Mouse (Mus musculus) CH12.LX (cell line): Measurements from ENCODE around the gene Zbtb1. TPM values are rescaled to one million over a fixed set of nuclear protein-coding genes. Genes with fewer than 3 reads are reported as not detected.
A peak's percentile ranks its signal among the peaks of the same experiment; 100 is the strongest.

ENCODE experiments used
- DNase-seq: peaks from one replicate; pipeline ENCODE4 v3.0.0-alpha.2; 2013; ENCODE audit errors: extremely low read depth
- H3K27ac ChIP-seq: 2 replicates; pipeline ENCODE4 v1.5.1; 2012; ENCODE audit warnings: low read depth, mild to moderate bottlenecking, control low read depth, moderate library complexity; ENCODE audit not compliant: insufficient read depth
- H3K27me3 ChIP-seq: replicated peaks from 2 replicates; pipeline ENCODE3; 2012; ENCODE audit warnings: inconsistent platforms
- H3K36me3 ChIP-seq, 2 experiments: replicated peaks in 1 of 2; 2 replicates each; pipeline versions ENCODE3 to v1.6.1; 2012; ENCODE audit warnings: inconsistent platforms in 1 of 2, low read length in 1 of 2, mild to moderate bottlenecking in 1 of 2, mixed read lengths in 1 of 2, moderate library complexity in 1 of 2; ENCODE audit not compliant: control insufficient read depth in 1 of 2, insufficient read depth in 1 of 2
- H3K4me1 ChIP-seq, 2 experiments: 2 replicates each; pipeline ENCODE4 v1.6.1; 2012; ENCODE audit warnings: inconsistent platforms in 1 of 2, moderate library complexity in 1 of 2; ENCODE audit not compliant: insufficient read depth in 2 of 2, control insufficient read depth in 1 of 2
- H3K4me2 ChIP-seq: 2 replicates; pipeline ENCODE4 v1.6.1; 2012; ENCODE audit warnings: low read depth, mild to moderate bottlenecking, control low read depth; ENCODE audit not compliant: poor library complexity, insufficient read depth, severe bottlenecking
- H3K4me3 ChIP-seq, 3 experiments: fragments of 150-350 bp in 1 of 3; sonication (generic) in 1 of 3; replicated peaks in 1 of 3; 2 replicates each; pipeline versions ENCODE3 to v1.5.1; 2011 to 2012; ENCODE audit warnings: low read depth in 2 of 3, low read length in 2 of 3, mild to moderate bottlenecking in 2 of 3, moderate library complexity in 2 of 3, control low read depth in 1 of 3, improper control_type of control experiment in 1 of 3, inconsistent platforms in 1 of 3, mixed read lengths in 1 of 3; ENCODE audit not compliant: poor library complexity in 1 of 3
- H3K79me2 ChIP-seq: replicated peaks from 2 replicates; pipeline ENCODE4 v1.6.1; 2012; ENCODE audit warnings: mild to moderate bottlenecking, moderate library complexity; ENCODE audit not compliant: control insufficient read depth, poor library complexity, insufficient read depth, severe bottlenecking; ENCODE audit errors: extremely low read depth
- H3K9ac ChIP-seq: 2 replicates; pipeline ENCODE4 v1.6.1; 2012; ENCODE audit warnings: low read depth, mild to moderate bottlenecking, control low read depth, moderate library complexity; ENCODE audit not compliant: insufficient read depth
- H3K9me3 ChIP-seq: replicated peaks from 2 replicates; pipeline ENCODE3; 2012; ENCODE audit warnings: low read length, inconsistent platforms, mixed read lengths
- BHLHE40 ChIP-seq: IDR thresholded peaks from 2 replicates; pipeline ENCODE4 v1.6.1; 2011; ENCODE audit warnings: mild to moderate bottlenecking, low read depth, low read length, improper control_type of control experiment
- CHD1 ChIP-seq: IDR thresholded peaks from 2 replicates; pipeline ENCODE4 v1.6.1; 2012; ENCODE audit warnings: low read depth, low read length, improper control_type of control experiment, inconsistent platforms
- CHD2 ChIP-seq: IDR thresholded peaks from 2 replicates; pipeline ENCODE4 v1.6.1; 2011; ENCODE audit warnings: low read length, improper control_type of control experiment
- CTCF ChIP-seq, 2 experiments: IDR thresholded peaks in 1 of 2; conservative IDR thresholded peaks in 1 of 2; 2 replicates each; pipeline ENCODE4 v1.5.1; 2011 to 2012; ENCODE audit warnings: low read depth in 2 of 2, low read length in 2 of 2, improper control_type of control experiment in 1 of 2, inconsistent platforms in 1 of 2, mild to moderate bottlenecking in 1 of 2, moderate library complexity in 1 of 2
- E2F4 ChIP-seq: IDR thresholded peaks from 2 replicates; pipeline ENCODE4 v1.6.1; 2011; ENCODE audit warnings: low read depth, low read length, improper control_type of control experiment; ENCODE audit not compliant: insufficient replicate concordance
- ELF1 ChIP-seq: IDR thresholded peaks from 2 replicates; pipeline ENCODE4 v1.6.1; 2014; ENCODE audit warnings: low read depth, mild to moderate bottlenecking, inconsistent platforms, low read length, improper control_type of control experiment
- EP300 ChIP-seq: IDR thresholded peaks from 2 replicates; pipeline ENCODE4 v1.6.1; 2011; ENCODE audit warnings: low read length, improper control_type of control experiment
- ETS1 ChIP-seq: conservative IDR thresholded peaks from 2 replicates; pipeline ENCODE4 v1.6.1; 2012; ENCODE audit warnings: low read depth, mild to moderate bottlenecking, inconsistent platforms, low read length, improper control_type of control experiment, moderate library complexity
- GABPA ChIP-seq: IDR thresholded peaks from 2 replicates; pipeline ENCODE4 v1.6.1; 2012; ENCODE audit warnings: low read depth, low read length, improper control_type of control experiment, inconsistent platforms; ENCODE audit not compliant: insufficient replicate concordance
- HCFC1 ChIP-seq: IDR thresholded peaks from 2 replicates; pipeline ENCODE4 v1.6.1; 2012; ENCODE audit warnings: low read depth, mild to moderate bottlenecking, inconsistent platforms, low read length, improper control_type of control experiment
- IRF4 ChIP-seq: IDR thresholded peaks from 2 replicates; pipeline ENCODE4 v1.6.1; 2014; ENCODE audit warnings: low read depth, mild to moderate bottlenecking, inconsistent platforms, low read length, improper control_type of control experiment
- JUN ChIP-seq: IDR thresholded peaks from 2 replicates; pipeline ENCODE4 v1.6.1; 2011; ENCODE audit warnings: low read depth, mild to moderate bottlenecking, low read length, improper control_type of control experiment, moderate library complexity; ENCODE audit not compliant: insufficient read depth
- JUND ChIP-seq: conservative IDR thresholded peaks from 2 replicates; pipeline ENCODE4 v1.6.1; 2011; ENCODE audit warnings: low read depth, low read length, improper control_type of control experiment
- KAT2A ChIP-seq: IDR thresholded peaks from 2 replicates; pipeline ENCODE4 v1.6.1; 2012; ENCODE audit warnings: low read length, improper control_type of control experiment, inconsistent platforms; ENCODE audit not compliant: insufficient replicate concordance
- MAFK ChIP-seq: IDR thresholded peaks from 2 replicates; pipeline ENCODE4 v1.6.1; 2011; ENCODE audit warnings: low read length, improper control_type of control experiment; ENCODE audit not compliant: insufficient replicate concordance
- MAX ChIP-seq: IDR thresholded peaks from 2 replicates; pipeline ENCODE4 v1.6.1; 2011; ENCODE audit warnings: low read length, improper control_type of control experiment
- MAZ ChIP-seq: IDR thresholded peaks from 2 replicates; pipeline ENCODE4 v1.6.1; 2012; ENCODE audit warnings: low read depth, mild to moderate bottlenecking, inconsistent platforms, low read length, improper control_type of control experiment, moderate library complexity
- MEF2A ChIP-seq: IDR thresholded peaks from 2 replicates; pipeline ENCODE4 v1.6.1; 2014; ENCODE audit warnings: low read depth, mild to moderate bottlenecking, inconsistent platforms, low read length, improper control_type of control experiment, borderline replicate concordance
- MXI1 ChIP-seq: IDR thresholded peaks from 2 replicates; pipeline ENCODE4 v1.6.1; 2011; ENCODE audit warnings: mild to moderate bottlenecking, low read depth, low read length, improper control_type of control experiment
- MYC ChIP-seq: IDR thresholded peaks from 2 replicates; pipeline ENCODE4 v1.6.1; 2011; ENCODE audit warnings: low read depth, mild to moderate bottlenecking, improper control_type of control experiment, low read length
- NELFE ChIP-seq: IDR thresholded peaks from 2 replicates; pipeline ENCODE4 v1.6.1; 2011; ENCODE audit warnings: low read depth, low read length, improper control_type of control experiment
- NRF1 ChIP-seq: IDR thresholded peaks from 2 replicates; pipeline ENCODE4 v1.6.1; 2014; ENCODE audit warnings: low read depth, mild to moderate bottlenecking, inconsistent platforms, low read length, improper control_type of control experiment, moderate library complexity
- PAX5 ChIP-seq: IDR thresholded peaks from 2 replicates; pipeline ENCODE4 v1.6.1; 2012; ENCODE audit warnings: low read length, inconsistent platforms, mixed read lengths
- POLR2A ChIP-seq: IDR thresholded peaks from 2 replicates; pipeline ENCODE4 v1.6.1; 2011; ENCODE audit warnings: low read depth, mild to moderate bottlenecking, improper control_type of control experiment, low read length
- POLR2AphosphoS2 ChIP-seq: IDR thresholded peaks from 2 replicates; pipeline ENCODE4 v1.6.1; 2011; ENCODE audit warnings: low read depth, low read length, improper control_type of control experiment
- RAD21 ChIP-seq: IDR thresholded peaks from 2 replicates; pipeline ENCODE4 v1.6.1; 2011; ENCODE audit warnings: low read depth, mild to moderate bottlenecking, low read length, improper control_type of control experiment, moderate library complexity
- RCOR1 ChIP-seq: conservative IDR thresholded peaks from 2 replicates; pipeline ENCODE4 v1.6.1; 2012; ENCODE audit warnings: low read depth, mild to moderate bottlenecking, inconsistent platforms, low read length, improper control_type of control experiment
- SIN3A ChIP-seq: IDR thresholded peaks from 2 replicates; pipeline ENCODE4 v1.6.1; 2012; ENCODE audit warnings: low read length, improper control_type of control experiment, inconsistent platforms
- SMC3 ChIP-seq: IDR thresholded peaks from 2 replicates; pipeline ENCODE4 v1.6.1; 2011; ENCODE audit warnings: low read depth, low read length, improper control_type of control experiment
- TBP ChIP-seq: conservative IDR thresholded peaks from 2 replicates; pipeline ENCODE4 v1.6.1; 2011; ENCODE audit warnings: low read depth, low read length, improper control_type of control experiment
- TCF12 ChIP-seq: IDR thresholded peaks from 2 replicates; pipeline ENCODE4 v1.6.1; 2014; ENCODE audit warnings: low read depth, mild to moderate bottlenecking, inconsistent platforms, low read length, improper control_type of control experiment
- UBTF ChIP-seq: IDR thresholded peaks from 2 replicates; pipeline ENCODE4 v1.6.1; 2012; ENCODE audit warnings: low read depth, mild to moderate bottlenecking, inconsistent platforms, low read length, improper control_type of control experiment, moderate library complexity
- USF1 ChIP-seq: IDR thresholded peaks from 2 replicates; pipeline ENCODE4 v1.6.1; 2014; ENCODE audit warnings: low read depth, mild to moderate bottlenecking, inconsistent platforms, low read length, improper control_type of control experiment
- USF2 ChIP-seq: conservative IDR thresholded peaks from 2 replicates; pipeline ENCODE4 v1.6.1; 2011; ENCODE audit warnings: low read depth, low read length, improper control_type of control experiment
- ZC3H11A ChIP-seq: IDR thresholded peaks from 2 replicates; pipeline ENCODE4 v1.6.1; 2012; ENCODE audit warnings: low read depth, mild to moderate bottlenecking, inconsistent platforms, low read length, improper control_type of control experiment
- ZKSCAN1 ChIP-seq: IDR thresholded peaks from 2 replicates; pipeline ENCODE4 v1.6.1; 2012; ENCODE audit warnings: low read depth, inconsistent platforms, low read length, improper control_type of control experiment, borderline replicate concordance
- ZMIZ1 ChIP-seq: IDR thresholded peaks from 2 replicates; pipeline ENCODE4 v1.6.1; 2012; ENCODE audit warnings: low read depth, mild to moderate bottlenecking, inconsistent platforms, low read length, improper control_type of control experiment
- ZNF384 ChIP-seq: IDR thresholded peaks from 2 replicates; pipeline ENCODE4 v1.6.1; 2012; ENCODE audit warnings: low read depth, low read length, improper control_type of control experiment, inconsistent platforms
- dilution Hi-C: fragments of 300-500 bp; cut with MboI; formaldehyde crosslinking; loops from 2 replicates; pipeline ENCODE4 v1.14.3; 2020; ENCODE audit warnings: low sequenced_read_pairs; ENCODE audit not compliant: extremely low pct_unique_long_range_greater_than_20kb, extremely low pct_ligation_motif_present
- in situ Hi-C: fragments of 300-500 bp; cut with MboI; formaldehyde crosslinking; loops from 3 replicates; pipeline ENCODE4 v1.14.3; 2019; ENCODE audit warnings: low sequenced_read_pairs, low pct_ligation_motif_present, low pct_unique_long_range_greater_than_20kb, mixed read lengths
- polyA plus RNA-seq: library from polyadenylated mRNA; unstranded; fragments of >175 nt; gene quantifications from 2 replicates; pipeline ENCODE4 v1.2.1, GENCODE M21; 2012; ENCODE audit warnings: low read depth; ENCODE audit not compliant: insufficient read length
- total RNA-seq, 2 experiments: library from RNA; depleted of rRNA; stranded (reverse); fragments of 300-350 nt in 1 of 2; fragments of >200 nt in 1 of 2; gene quantifications; 2 replicates each; pipeline ENCODE4 v1.2.3; 2012 to 2014

The Zbtb1 gene
- total and polyA plus RNA-seq, 3 experiments = 6.4 to 22.0 (median 17.1) TPM

- H3K4me1 ChIP-seq = peaks cover 0 to 13% of the 10 kb centered on the region in 2 experiments; a peak in 2 of 4 replicates
- in situ Hi-C loops = no loop called here
- peak overlapping the region; percentile 65 to 74 (median 68) for H3K4me3 ChIP-seq
- H3K4me2 ChIP-seq = peak overlapping the region; percentile 88
- no peaks in the 10 kb centered on the region for H3K79me2 ChIP-seq
- peaks cover 21% of the 10 kb centered on the region for H3K9me3 ChIP-seq
- TF ChIP-seq EP300 (no peak), MAX (0 out of 2 replicates have a peak, but pooled peaks have one; percentile 28), ZMIZ1 (peak; percentile 39; the same call in 1 of the 2 replicates), UBTF (no peak), MYC (0 out of 2 replicates have a peak, but pooled peaks have one; percentile 24), SMC3 (no peak), GABPA (no peak), KAT2A (0 out of 2 replicates have a peak, but pooled peaks have one; percentile 42), SIN3A (peak; percentile 37), ETS1 (no peak), TCF12 (peak; percentile 58; the same call in 1 of the 2 replicates), RCOR1 (no peak), JUN (no peak), HCFC1 (peak; percentile 37; the same call in 1 of the 2 replicates), MAZ (0 out of 2 replicates have a peak, but pooled peaks have one; percentile 61), USF2 (no peak), CTCF (conservative IDR thresholded peaks at IDR 0.05 in 1 of 2, IDR thresholded peaks at IDR 0.05 in 1 of 2; ENCODE audit: low read depth in 2 of 2, low read length in 2 of 2) (no peak), POLR2A (peak; percentile 69), RAD21 (no peak), MEF2A (peak; percentile 19; the same call in 1 of the 2 replicates), CHD2 (peak; percentile 47), PAX5 (no peak), POLR2AphosphoS2 (peak; percentile 56; the same call in 1 of the 2 replicates), NELFE (peak; percentile 67), E2F4 (no peak), TBP (no peak), ZKSCAN1 (no peak), JUND (no peak), MXI1 (no peak; the same call in 1 of the 2 replicates), IRF4 (no peak), ZNF384 (no peak), ELF1 (no peak), USF1 (no peak), CHD1 (no peak), NRF1 (0 out of 2 replicates have a peak, but pooled peaks have one; percentile 24), ZC3H11A (no peak), BHLHE40 (no peak; the same call in none of the 2 replicates), MAFK (no peak)
- peak overlapping the region; percentile 58 for H3K9ac ChIP-seq
- no peaks in the 10 kb centered on the region for H3K27me3 ChIP-seq
- dilution Hi-C loops = no loop called here
- H3K27ac ChIP-seq = peak overlapping the region; percentile 56
- DNase-seq = peak; percentile 75
- H3K36me3 ChIP-seq = peaks cover 2 to 13% of the 10 kb centered on the region in 2 experiments
These were observed 33.2 kb downstream of the Zbtb1 start for GRCm38 (mm10) chr12:76402991-76403885.
